Mouse (Mus musculus) monocyte, adult 5-6 weeks (primary cell): ENCODE results near the gene Dchs1. TPM values are rescaled to one million over a fixed set of nuclear protein-coding genes. Genes with fewer than 3 reads are reported as not detected.

Source experiments
- ATAC-seq: fragments of 153-309, 156-312 bp; replicated peaks from 2 replicates; pipeline ENCODE4 v1.8.0; 2017; ENCODE audit warnings: mild to moderate bottlenecking; ENCODE audit not compliant: low TSS enrichment, insufficient number of reproducible peaks, severe bottlenecking, poor library complexity, low FRiP score
- total RNA-seq: library from RNA; stranded (forward); fragments of 200-1000, 200-491, 200-594 nt; gene quantifications from 3 replicates; pipeline ENCODE4 v1.2.3, GENCODE M21; 2017

The Dchs1 gene
- total RNA-seq, 1 experiment from 2014 or later: not detected

DNA sequence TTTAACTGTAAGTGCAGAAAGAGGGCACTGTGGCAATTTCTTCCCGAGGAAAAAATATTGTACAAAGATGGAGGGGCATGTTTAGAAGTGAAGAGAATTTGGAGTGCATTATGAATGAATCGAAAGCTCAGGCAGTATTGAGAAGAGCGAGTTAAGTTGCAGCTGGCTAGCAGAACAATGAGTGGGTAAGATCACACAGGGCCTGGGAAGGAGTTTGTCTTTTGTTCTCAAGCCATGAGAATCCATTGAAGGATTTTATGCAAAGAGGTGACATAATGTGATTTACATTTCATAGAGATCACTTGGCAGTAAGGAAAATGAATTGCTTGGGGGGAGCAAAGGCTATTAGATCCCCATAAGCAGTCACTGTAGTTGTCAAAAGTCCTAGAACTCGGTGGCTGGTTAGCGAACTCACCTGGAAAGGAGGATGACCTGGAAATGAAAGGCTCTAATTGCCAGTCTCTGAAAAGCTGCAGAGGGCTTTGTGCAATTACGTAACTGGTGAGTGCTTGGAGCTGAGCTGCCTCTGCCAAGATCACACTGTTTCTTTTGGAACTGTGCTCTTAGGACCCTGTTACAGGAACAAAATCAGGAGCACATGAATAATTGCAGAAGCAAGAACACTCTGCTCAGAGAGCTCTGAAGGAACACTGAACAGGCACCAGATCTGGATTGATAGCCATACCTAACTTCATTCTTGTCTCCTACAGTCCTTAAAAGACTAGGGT, 58.6 kb downstream of the Dchs1 start:
- no peak for ATAC-seq

DNA sequence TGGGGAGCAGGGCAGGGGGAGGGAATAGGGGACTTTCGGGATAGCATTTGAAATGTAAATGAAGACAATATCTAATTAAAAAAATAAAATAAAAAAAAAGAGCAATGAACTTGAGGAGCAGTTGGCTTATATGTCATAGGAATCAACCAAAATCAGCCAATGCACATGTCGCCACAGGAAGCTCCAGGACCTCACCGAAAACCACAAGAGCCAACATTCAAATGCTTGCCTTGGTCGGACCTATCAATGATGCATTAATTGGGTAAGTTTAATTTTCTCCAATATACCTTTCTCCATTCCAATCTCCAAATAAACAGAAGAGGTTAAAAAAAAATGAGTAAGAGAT, 60.5 kb downstream of the Dchs1 start:
- no peak for ATAC-seq

DNA sequence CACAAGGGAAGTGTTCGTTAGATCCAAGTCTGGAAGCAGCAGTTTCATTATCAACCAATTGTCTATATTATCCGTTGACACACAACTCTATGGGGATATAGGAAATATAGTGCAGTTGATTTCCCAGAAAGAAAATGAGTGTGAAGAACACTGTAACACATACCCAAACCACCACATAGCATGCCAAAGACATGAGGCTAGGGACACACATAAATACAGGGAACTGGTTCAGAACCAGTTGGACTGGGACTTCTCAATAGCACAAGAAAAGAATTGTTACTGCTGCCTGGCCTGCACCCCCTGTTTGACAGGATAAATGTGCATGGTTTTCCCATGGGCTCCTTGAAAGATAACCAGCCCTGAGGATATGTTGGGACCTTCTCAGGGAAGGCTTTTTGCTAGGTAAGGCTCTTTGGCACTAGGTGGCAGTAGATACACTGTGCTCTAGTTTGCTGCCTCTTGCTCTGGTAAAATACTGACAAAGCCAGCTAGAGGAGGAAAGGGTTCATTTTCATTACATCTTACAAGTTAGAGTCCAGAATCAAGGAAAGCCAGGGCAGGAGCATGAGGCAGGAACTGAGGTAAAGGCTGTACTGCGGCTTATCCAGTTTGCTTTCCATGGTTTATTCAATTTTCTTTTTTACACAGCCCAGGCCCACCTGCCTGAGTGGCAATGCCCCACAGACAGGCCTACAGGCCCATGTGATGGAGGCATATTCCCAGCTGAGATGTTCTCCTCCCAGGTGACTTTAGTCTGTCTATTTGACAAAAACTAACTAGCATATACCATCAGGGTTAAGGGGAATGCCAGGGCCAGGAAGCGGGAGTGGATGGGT, 61.1 kb downstream of the Dchs1 start:
- ATAC-seq: peak; percentile 91

DNA sequence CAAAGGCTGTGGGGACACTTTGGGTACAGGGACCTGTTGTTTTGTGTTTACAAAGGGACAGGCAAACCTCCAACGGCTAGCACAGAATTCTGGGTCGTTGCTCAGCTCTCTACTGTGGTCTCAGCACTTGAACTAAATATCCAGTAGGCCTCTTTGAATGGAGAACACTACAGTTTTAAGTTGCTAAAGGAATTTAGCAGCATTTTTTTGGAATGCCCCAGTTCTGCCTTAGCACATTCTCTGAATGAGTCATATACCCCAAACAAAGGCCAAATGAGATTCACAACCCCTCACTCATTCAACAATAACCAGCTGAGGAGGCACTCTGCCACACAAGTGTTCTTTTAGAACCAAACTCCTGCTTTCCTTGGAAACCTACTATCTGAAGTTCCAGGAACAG, 65.5 kb downstream of the Dchs1 start:
- ATAC-seq: no peak

DNA sequence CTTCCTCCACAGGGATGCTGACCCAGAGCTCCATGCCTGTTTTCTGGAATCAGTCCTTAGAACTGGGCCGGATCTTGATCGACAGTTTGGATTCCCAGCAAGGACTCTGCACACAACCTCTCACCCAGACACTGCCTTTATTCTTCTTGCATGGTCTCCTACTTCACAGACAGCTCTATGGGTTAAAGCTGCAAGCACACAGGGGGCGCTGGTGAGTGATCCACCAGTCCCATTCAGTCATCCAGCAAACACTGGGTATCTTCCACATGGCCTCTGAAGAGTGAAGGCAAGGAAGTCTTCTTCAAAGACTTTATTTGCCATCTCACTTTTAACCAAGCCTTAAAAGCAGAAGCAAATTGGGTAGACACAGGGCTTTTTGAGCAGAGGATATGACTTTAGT, 72.1 kb downstream of the Dchs1 start:
- ATAC-seq: no peak

DNA sequence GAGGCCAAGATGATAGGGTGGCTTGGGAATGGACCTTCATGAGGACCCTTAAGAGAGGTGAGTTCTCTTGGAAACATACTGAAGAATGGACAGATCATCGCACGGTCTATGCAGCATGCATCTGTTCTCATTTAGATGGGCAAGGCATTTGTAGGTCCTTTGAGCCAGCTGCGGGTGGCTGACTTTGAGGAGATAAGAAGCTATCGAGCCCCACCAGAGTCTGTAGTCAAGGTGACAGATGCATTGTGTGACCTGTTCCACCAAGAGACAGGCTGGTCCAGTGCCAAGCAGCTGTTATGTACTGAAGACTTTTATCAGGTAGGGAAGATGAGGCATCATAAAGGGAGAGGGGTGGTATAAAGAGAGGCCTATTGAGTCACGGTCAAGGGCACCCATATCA, 78.7 kb downstream of the Dchs1 start:
- no peak for ATAC-seq

DNA sequence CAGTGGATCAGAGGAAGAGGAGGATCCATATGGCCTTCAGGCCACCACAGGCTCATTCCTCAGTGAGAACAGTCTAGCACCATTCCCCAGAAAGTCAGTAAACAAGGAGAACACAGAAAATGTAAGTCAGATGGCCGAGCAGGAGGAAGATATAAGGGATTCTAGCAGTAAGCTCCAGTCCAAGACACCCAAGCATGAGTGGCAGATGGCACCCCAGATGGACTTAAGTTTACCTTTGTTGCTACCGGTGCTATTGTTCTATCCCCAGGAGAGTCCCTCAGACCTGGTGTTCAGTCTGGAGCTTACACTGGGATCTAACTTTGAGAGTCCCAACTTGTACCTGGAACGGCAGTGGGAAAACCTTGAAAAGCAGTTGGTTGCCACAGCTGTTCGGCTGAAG, 83.6 kb downstream of the Dchs1 start:
- ATAC-seq: no peak

DNA sequence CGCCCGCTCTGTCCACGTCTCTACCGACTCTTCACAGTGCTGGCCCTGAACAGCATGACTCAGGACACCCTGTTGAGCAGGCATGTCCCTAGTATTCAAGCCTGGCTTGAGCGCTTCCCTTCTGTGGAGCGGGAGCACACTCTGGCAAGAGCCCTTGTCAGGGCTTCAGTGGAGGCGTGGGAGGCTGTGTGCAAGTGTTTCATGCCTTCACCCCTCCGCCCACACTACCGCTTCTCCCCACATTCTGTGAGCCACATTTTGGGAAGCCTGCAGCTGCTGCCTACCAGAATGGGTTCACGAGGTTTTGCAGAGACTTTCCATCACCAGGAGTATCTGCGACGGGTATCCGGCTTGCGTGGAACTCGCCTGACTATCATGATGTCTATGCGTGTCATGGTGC, 84.3 kb downstream of the Dchs1 start:
- no peak for ATAC-seq

Other genes starting within 250 kb of the Dchs1 start
- gene Smpd1, start 233.3 kb downstream of the Dchs1 start, total RNA-seq: 20.2 to 29.2 TPM (median 28.0 TPM) in 3 replicates
- gene Apbb1, start 206.0 kb downstream of the Dchs1 start, total RNA-seq: 6.0 to 25.3 TPM (median 10.9 TPM) in 3 replicates
- not detected in 3 replicates for gene Hpx, start 187.5 kb downstream of the Dchs1 start, total RNA-seq
- gene Trim3, start 154.1 kb downstream of the Dchs1 start, total RNA-seq: 4.9 to 26.3 TPM (median 23.4 TPM) in 3 replicates
- 57.4 to 73.7 TPM (median 68.2 TPM) in 3 replicates for gene Timm10b, start 147.6 kb downstream of the Dchs1 start, total RNA-seq
- gene Arfip2, start 147.2 kb downstream of the Dchs1 start, total RNA-seq: 35.1 to 41.9 TPM (median 38.1 TPM) in 3 replicates
- gene Gm45799, start 147.1 kb downstream of the Dchs1 start, total RNA-seq: 1.5 to 7.3 TPM (median 2.1 TPM) in 3 replicates
- gene Dnhd1, start 136.8 kb downstream of the Dchs1 start, total RNA-seq: 1.6 to 6.3 TPM (median 5.8 TPM) in 3 replicates
- gene Ilk, start 51.1 kb downstream of the Dchs1 start, total RNA-seq: 105 to 145 TPM (median 128 TPM) in 3 replicates
- gene Rrp8, start 50.3 kb downstream of the Dchs1 start, total RNA-seq: 9.4 to 15.5 TPM (median 14.7 TPM) in 3 replicates
- gene Taf10, start 43.3 kb downstream of the Dchs1 start, total RNA-seq: 113 to 187 TPM (median 117 TPM) in 3 replicates
- 13.5 to 25.3 TPM (median 22.9 TPM) in 3 replicates for gene Tpp1, start 35.4 kb downstream of the Dchs1 start, total RNA-seq
- gene Mrpl17, start 23.4 kb upstream of the Dchs1 start, total RNA-seq: 12.5 to 18.7 TPM (median 17.9 TPM) in 3 replicates
- 401 to 1,201 TPM (median 560 TPM) in 3 replicates for gene Gm4070, start 166.3 kb upstream of the Dchs1 start, total RNA-seq